Mouse (Mus musculus): ENCODE measurements around the gene Serpinc1. TPM values are rescaled to one million over a fixed set of nuclear protein-coding genes. Genes with fewer than 3 reads are reported as not detected.

Serpinc1 gene
- polyA plus RNA-seq (2012; ENCODE audit: insufficient read depth, insufficient read length, missing spikeins), result 0.92 and 1.0 TPM in 2 replicates

GRCm38 (mm10) chr1:160978071-160978735 is at the start of gene Serpinc1:
Serpinc1 (plus strand) TSS chr1:160978585.
- H3K4me3 ChIP-seq (ENCODE audit: insufficient read depth, low read length), result no peak within 1 kb of the TSS
- H3K4me1 ChIP-seq (ENCODE audit: control insufficient read depth, insufficient read depth, low read length), result no peaks in the 10 kb centered on the region
- TF ChIP-seq POLR2A (IDR thresholded peaks at IDR 0.05; ENCODE audit: borderline replicate concordance, low read depth, low read length) (no peak), CTCF (IDR thresholded peaks at IDR 0.05; ENCODE audit: low read depth, low read length) (no peak)
- H3K27ac ChIP-seq (ENCODE audit: insufficient read depth, low read depth, low read length), result no peak within 1 kb of the TSS

- no peak overlapping the region for H3K27ac ChIP-seq (ENCODE audit: insufficient read depth, low read depth, low read length)
- TF ChIP-seq POLR2A (IDR thresholded peaks at IDR 0.05; ENCODE audit: borderline replicate concordance, low read depth, low read length), result no peak
- TF ChIP-seq CTCF (IDR thresholded peaks at IDR 0.05; ENCODE audit: low read depth, low read length), result no peak
- no peak overlapping the region for H3K4me3 ChIP-seq (ENCODE audit: insufficient read depth, low read length)
- peaks cover 2% of the 10 kb centered on the region; the same call in 1 of the 2 replicates for H3K4me1 ChIP-seq (ENCODE audit: control insufficient read depth, insufficient read depth, low read length)
Observed at GRCm38 (mm10) chr1:160931320-160931719, 47.1 kb upstream of the Serpinc1 start.

GRCm38 (mm10) chr1:160933896-160934482 is 44.4 kb upstream of the Serpinc1 start:
- Histone ChIP-seq H3K27ac (ENCODE audit: insufficient read depth, low read depth, low read length) (no peak overlapping the region), H3K4me1 (ENCODE audit: control insufficient read depth, insufficient read depth, low read length) (no peaks in the 10 kb centered on the region)
- TF ChIP-seq CTCF (IDR thresholded peaks at IDR 0.05; ENCODE audit: low read depth, low read length), result no peak
- no peak for TF ChIP-seq POLR2A (IDR thresholded peaks at IDR 0.05; ENCODE audit: borderline replicate concordance, low read depth, low read length)

GRCm38 (mm10) chr1:160935551-160935950 is 42.8 kb upstream of the Serpinc1 start:
- no peaks in the 10 kb centered on the region for H3K4me1 ChIP-seq (ENCODE audit: control insufficient read depth, insufficient read depth, low read length)
- TF ChIP-seq CTCF (IDR thresholded peaks at IDR 0.05; ENCODE audit: low read depth, low read length) (no peak), POLR2A (IDR thresholded peaks at IDR 0.05; ENCODE audit: borderline replicate concordance, low read depth, low read length) (no peak)
- H3K4me3 ChIP-seq (ENCODE audit: insufficient read depth, low read length), result no peak overlapping the region
- H3K27ac ChIP-seq (ENCODE audit: insufficient read depth, low read depth, low read length), result no peak overlapping the region

More at GRCm38 (mm10) chr1:160933896-160934482, 44.4 kb upstream of the Serpinc1 start:
- H3K4me3 ChIP-seq (ENCODE audit: insufficient read depth, low read length), result no peak overlapping the region

GRCm38 (mm10) chr1:160963199-160963598 is 15.2 kb upstream of the Serpinc1 start:
- no peak overlapping the region for H3K27ac ChIP-seq (ENCODE audit: insufficient read depth, low read depth, low read length)
- H3K4me3 ChIP-seq (ENCODE audit: insufficient read depth, low read length), result no peak overlapping the region
- TF ChIP-seq CTCF (IDR thresholded peaks at IDR 0.05; ENCODE audit: low read depth, low read length), result no peak
- TF ChIP-seq POLR2A (IDR thresholded peaks at IDR 0.05; ENCODE audit: borderline replicate concordance, low read depth, low read length), result no peak
- no peaks in the 10 kb centered on the region for H3K4me1 ChIP-seq (ENCODE audit: control insufficient read depth, insufficient read depth, low read length)

GRCm38 (mm10) chr1:160967268-160967667 is 11.1 kb upstream of the Serpinc1 start:
- no peaks in the 10 kb centered on the region for H3K4me1 ChIP-seq (ENCODE audit: control insufficient read depth, insufficient read depth, low read length)
- H3K4me3 ChIP-seq (ENCODE audit: insufficient read depth, low read length), result no peak overlapping the region
- H3K27ac ChIP-seq (ENCODE audit: insufficient read depth, low read depth, low read length), result no peak overlapping the region
- TF ChIP-seq CTCF (IDR thresholded peaks at IDR 0.05; ENCODE audit: low read depth, low read length) (no peak), POLR2A (IDR thresholded peaks at IDR 0.05; ENCODE audit: borderline replicate concordance, low read depth, low read length) (no peak)

GRCm38 (mm10) chr1:160968643-160969042 is 9.7 kb upstream of the Serpinc1 start:
- Histone ChIP-seq H3K4me3 (ENCODE audit: insufficient read depth, low read length) (no peak overlapping the region), H3K4me1 (ENCODE audit: control insufficient read depth, insufficient read depth, low read length) (no peaks in the 10 kb centered on the region), H3K27ac (ENCODE audit: insufficient read depth, low read depth, low read length) (no peak overlapping the region)
- no peak for TF ChIP-seq CTCF (IDR thresholded peaks at IDR 0.05; ENCODE audit: low read depth, low read length)
- no peak for TF ChIP-seq POLR2A (IDR thresholded peaks at IDR 0.05; ENCODE audit: borderline replicate concordance, low read depth, low read length)

- no peak for TF ChIP-seq POLR2A (IDR thresholded peaks at IDR 0.05; ENCODE audit: borderline replicate concordance, low read depth, low read length)
- no peak overlapping the region for H3K27ac ChIP-seq (ENCODE audit: insufficient read depth, low read depth, low read length)
- no peaks in the 10 kb centered on the region for H3K4me1 ChIP-seq (ENCODE audit: control insufficient read depth, insufficient read depth, low read length)
- no peak overlapping the region for H3K4me3 ChIP-seq (ENCODE audit: insufficient read depth, low read length)
Observed at GRCm38 (mm10) chr1:160980021-160980420, 1.6 kb downstream of the Serpinc1 start.

GRCm38 (mm10) chr1:160980537-160981234 is 2.3 kb downstream of the Serpinc1 start:
- no peaks in the 10 kb centered on the region for H3K4me1 ChIP-seq (ENCODE audit: control insufficient read depth, insufficient read depth, low read length)
- H3K27ac ChIP-seq (ENCODE audit: insufficient read depth, low read depth, low read length), result no peak overlapping the region
- TF ChIP-seq POLR2A (IDR thresholded peaks at IDR 0.05; ENCODE audit: borderline replicate concordance, low read depth, low read length) (no peak), CTCF (IDR thresholded peaks at IDR 0.05; ENCODE audit: low read depth, low read length) (no peak)
- no peak overlapping the region for H3K4me3 ChIP-seq (ENCODE audit: insufficient read depth, low read length)

- TF ChIP-seq CTCF (IDR thresholded peaks at IDR 0.05; ENCODE audit: low read depth, low read length) (no peak), POLR2A (IDR thresholded peaks at IDR 0.05; ENCODE audit: borderline replicate concordance, low read depth, low read length) (no peak)
- H3K27ac ChIP-seq (ENCODE audit: insufficient read depth, low read depth, low read length), result no peak overlapping the region
Observed at GRCm38 (mm10) chr1:160981337-160981736, 3.0 kb downstream of the Serpinc1 start.

More at GRCm38 (mm10) chr1:160981337-160981736, 3.0 kb downstream of the Serpinc1 start:
- Histone ChIP-seq H3K4me1 (ENCODE audit: control insufficient read depth, insufficient read depth, low read length) (no peaks in the 10 kb centered on the region), H3K4me3 (ENCODE audit: insufficient read depth, low read length) (no peak overlapping the region)
